Mouse (Mus musculus): Measurements from ENCODE around the gene Psmd1.

The Psmd1 gene

DNA sequence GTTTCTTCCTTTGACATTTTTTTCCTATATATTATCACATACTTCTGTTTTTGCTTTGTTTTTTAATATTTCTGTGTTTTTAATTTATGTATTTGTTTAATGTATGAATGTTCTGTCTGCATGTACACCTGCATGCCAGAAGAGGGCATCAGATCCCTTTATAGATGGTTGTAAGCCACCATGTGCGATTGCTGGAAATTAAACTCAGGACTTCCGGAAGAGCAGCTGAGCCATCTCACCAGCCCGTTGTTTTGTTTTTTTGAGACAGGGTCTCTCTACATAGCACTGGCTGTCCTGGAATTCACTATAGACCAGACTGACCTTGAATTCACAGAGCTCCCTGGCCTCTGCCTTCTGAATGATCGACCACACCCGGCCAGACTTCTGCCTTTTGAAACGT lies 1.7 kb upstream of the Psmd1 start:
- DNase-seq (ENCODE audit: low spot score in 2 of 2) = no peak

DNA sequence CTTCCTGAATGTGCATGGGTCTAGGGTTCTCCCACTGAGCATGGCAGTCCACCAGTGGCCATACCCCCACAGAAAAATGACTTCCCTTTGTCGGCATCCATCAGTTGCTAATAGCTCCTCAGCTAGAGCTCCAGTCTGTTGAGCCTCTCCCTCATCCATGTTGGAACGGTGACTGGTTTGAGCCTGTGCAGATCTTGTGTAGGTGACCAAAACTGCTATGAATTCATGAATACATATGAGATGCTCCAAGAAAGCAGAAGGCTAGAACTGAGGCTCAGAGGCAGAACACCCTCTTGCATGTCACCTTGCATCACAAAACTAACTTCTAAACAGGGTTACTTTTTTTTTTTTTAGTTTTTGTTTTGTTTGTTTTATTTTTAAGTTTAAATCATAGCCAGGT lies 12.4 kb downstream of the Psmd1 start:
- no peak for DNase-seq (ENCODE audit: low spot score in 2 of 2)

DNA sequence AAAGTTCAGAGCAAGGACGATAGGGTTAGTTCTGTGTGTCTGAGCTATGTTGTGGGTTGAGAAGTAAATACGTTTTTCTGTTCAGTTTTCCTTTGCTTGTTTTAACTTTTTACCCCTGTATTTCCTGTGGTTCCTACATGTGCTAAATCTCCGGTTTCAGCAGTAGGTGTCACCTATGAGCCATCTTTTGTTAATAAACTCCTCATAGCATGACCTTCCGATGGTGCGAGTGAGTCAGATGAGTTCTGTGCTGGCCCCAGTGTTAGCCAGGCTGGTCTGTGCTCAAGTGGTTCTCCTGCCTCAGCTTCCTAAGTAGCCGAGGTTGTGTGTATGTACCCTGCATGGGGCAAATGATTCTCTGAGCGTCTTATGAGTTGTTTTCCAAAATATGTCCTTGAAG lies 30.2 kb downstream of the Psmd1 start:
- no peak for DNase-seq (ENCODE audit: low spot score in 2 of 2)

DNA sequence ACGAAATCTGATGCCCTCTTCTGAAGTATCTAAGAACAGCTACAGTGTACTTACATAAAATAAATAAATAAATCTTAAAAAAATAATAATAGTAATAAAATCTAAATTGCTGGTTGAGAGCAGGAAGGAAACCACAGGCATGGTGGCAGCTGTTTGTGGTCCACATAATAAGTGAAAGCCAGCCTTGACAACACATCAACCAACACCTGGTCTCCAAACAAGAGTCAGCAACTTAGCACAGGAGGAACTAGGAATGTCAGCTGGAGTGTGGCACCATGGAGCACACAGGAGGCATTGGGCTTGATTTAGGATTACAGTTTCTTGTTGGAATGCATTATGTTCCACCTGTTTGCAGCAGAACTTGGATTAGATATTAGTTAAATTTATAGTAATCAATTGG lies 40.9 kb downstream of the Psmd1 start:
- no peak for DNase-seq (ENCODE audit: low spot score in 2 of 2)

DNA sequence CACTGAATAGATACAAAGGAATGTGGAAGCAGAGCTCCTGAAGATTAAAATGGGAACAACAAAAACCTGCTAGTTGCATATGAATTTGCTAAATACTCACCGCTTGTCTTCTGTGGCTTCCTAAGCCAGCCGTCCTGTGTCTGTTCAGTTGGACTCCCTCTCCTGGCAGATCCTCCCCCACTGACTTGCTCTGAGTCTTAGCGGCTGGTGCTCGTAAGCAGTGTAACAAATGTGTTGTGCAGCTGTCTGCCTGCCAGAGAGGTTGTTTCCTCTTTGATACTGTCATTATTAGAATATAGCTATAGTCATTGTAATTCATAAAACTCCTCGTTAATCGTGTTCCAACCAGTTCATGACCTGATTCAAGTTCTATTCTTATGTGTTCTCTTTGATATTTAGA lies 47.6 kb downstream of the Psmd1 start, which contains the start of gene Htr2b:
Gene Htr2b, minus strand, starts transcription at position 192 of the 400 bp plus-strand sequence.
- peak in 1 of 2 experiments; percentile 1 for DNase-seq (ENCODE audit: low spot score in 2 of 2)

DNA sequence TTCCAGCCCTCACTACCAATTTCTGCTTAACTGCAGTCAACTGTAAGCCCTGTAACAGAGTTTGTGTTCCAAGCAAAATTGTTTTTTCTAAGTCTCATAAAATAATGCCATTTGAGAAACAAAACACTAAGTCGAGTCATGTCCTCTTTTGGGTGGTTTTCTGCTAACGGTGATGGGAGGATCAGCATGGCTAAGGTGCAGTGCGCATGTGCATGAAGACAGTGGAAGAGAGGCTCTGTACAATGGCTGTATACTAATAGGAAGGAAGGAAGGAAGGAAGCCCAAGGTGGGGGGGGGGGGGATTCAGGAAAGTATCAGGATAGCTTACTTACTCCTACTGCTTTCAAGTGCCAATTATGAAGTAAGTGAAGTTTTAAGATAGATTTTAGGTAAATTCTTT lies 50.0 kb downstream of the Psmd1 start:
- no peak for DNase-seq (ENCODE audit: low spot score in 2 of 2)

DNA sequence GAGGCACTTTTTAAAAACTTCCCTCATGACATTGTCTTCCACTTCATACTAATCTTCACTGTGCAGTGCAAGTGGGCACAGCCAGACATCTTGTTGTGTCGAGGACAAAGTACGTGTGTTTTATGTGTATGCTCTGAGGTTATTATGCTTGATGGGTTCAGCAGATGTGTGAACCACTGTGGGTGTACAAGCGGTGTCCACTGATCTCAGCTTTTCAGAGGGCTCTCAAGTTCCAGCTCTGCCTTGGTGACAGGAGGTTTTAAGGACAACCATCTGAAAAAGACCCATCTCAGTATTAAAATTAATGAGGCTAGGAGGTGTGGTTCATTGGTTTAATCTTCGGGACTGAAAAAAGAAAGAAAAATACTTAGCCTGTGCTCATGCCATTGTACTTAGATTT lies 55.4 kb downstream of the Psmd1 start:
- no peak for DNase-seq (ENCODE audit: low spot score in 2 of 2)

DNA sequence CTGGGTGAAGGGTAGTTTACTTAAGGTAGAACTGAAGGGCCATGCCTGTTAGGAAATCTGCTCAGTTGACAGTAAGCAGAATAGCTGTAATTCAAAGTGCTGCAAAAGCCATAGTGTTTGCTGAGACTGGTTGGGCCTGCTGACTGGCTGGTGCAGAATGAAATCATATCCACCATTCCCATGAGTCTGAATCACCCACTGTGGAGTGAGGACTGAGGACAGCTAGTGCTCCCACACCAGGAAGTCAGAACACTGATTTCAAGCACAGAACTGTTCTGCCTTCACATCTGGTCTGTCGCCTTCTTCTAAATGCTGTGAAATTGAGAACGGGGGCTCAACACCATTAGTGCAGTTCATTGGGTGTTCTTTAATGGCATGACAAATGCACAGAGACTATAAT lies 61.8 kb downstream of the Psmd1 start:
- DNase-seq (ENCODE audit: low spot score in 2 of 2) = no peak

DNA sequence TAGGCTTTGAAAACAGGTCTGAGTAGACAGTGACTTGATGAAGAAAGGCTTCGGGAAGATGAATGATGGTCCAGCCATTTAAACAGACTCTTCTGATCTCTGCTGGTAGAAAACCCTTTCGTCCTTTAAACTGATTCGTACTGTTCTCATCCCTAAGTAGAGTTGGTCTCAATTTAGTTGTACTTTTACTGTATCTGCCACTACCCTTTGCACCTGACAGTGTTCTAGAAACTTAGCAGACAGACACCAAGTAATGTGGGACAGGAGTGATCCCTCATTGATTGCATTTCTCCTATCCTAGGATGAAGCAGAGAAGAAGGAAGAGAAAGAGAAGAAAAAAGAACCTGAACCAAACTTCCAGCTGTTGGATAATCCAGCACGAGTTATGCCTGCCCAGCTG lies 69.2 kb downstream of the Psmd1 start, which contains the start of gene Gm21972:
Gene Gm21972, plus strand, starts transcription at position 301 of the 400 bp plus-strand sequence.
- DNase-seq (ENCODE audit: low spot score in 2 of 2) = no peak

DNA sequence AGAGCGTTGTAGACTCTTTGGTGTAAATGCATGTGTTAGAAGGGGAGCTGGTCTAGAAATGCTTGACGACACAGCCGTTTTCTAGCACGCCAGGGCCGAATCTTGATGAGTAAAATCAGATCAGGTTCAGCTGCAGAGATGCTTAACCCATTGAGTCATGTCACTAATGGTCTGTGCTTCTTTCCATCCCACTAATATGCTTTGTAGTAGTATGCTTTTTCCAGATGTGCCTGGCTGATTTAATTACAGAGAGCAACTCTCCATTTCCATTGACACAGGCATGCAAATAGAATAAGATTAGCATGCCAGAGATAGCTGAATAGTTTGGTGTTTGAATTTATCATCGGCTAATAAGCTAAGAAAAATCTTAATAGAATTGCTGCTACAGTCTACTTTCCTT lies 71.1 kb downstream of the Psmd1 start:
- DNase-seq (ENCODE audit: low spot score in 2 of 2) = no peak

DNA sequence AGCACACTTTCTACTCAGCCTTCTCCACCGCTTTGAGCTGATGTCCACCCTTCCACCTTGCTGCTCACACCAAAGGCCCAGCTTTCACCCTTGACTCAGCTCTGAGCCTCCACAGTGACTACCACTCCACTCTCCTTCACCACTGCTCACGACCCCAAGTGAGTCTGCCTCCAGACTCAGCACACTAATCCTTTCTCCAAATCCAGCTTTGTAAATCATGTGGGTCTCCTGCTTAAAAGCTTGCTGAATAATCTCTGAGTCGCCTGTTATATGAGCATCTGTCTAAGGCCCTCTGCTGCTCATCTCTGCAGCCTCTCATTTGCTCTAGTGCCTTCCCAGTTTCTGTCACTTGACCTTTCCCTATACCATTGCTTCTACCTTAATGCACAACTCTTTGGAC lies 76.9 kb downstream of the Psmd1 start:
- DNase-seq (ENCODE audit: low spot score in 2 of 2) = no peak

DNA sequence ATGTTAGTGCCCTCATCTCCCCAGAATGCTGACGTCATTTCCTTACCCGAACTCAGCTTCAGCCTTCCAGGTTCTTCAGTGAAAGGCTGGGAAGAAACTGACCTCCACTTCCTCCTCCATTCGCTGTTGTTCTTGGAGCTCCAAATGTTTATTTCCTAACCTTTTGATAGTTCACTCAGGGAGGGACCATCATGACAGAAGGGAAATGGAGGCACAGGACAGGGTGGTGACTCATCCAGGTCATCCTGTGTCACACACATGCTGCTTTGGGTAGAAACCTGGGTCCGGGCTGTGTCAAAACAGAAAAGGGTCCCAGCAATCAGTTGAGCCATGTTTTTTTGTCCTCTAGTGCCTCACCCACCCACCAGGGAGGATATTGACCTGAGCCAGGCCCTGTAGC lies 79.0 kb downstream of the Psmd1 start:
- no peak for DNase-seq (ENCODE audit: low spot score in 2 of 2)

DNA sequence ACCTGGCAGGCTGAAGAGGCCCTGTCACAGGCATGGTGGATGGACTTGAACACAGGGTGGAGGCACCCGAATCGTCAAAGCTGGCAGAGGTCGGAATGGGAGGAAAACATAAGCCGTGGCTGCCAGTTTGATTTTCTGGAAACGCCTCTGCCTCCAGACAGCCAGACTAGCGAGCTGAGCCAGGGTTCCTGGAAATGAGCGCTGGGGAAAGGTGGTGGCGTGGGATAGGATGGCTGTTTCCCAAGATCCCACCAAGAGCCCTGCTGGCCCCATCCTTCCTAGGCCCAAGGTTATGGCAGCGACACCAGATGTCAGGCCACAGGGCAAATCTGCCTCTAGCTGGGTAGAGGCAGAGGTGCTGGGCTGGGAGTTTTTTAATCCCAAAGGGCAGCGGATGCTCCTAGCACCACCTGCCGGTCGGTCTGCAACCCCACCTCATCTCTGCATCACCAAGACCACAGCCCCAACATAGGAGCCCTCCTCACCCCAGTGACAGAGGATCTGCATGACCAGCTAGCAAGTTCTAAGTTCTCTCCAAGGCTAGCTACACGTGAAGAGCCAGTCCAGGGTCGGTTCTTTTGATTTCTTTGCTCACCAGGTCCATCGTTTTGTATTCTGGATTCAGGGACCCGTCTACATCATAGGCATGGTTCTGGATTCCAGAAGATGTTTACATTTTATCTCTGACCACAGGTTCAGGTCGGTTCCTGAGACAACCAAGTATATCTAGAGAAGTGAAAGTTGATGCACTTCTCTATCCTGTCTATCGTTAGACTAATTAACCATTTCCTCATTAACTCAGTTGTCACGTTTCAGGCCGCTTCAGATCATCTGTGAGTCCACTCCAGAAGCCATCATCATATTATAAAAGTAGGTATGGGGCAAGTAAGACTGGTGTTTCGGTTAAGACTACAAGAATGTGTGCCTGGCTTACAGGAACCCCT lies 80.1 kb downstream of the Psmd1 start:
- no peak for DNase-seq (ENCODE audit: low spot score in 2 of 2)

DNA sequence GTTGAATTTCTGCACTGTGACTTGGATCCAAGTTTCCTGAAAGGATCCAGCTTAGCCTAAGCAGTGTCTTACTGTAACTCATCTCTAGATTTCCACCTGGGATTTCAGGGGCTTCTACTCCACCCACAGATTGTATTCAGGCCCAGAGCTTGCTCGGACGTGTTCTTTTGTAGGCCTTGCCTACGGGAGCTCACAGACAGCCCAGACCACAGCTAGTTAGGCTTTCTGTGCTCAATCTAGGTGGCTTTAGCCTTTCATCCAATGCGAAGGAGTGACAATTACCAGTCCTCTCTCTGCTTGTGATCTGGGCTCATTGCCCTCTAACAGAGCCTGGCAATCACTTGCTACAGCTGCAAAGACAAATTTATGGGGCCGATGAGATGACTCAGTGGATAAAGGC lies 82.1 kb downstream of the Psmd1 start:
- DNase-seq (ENCODE audit: low spot score in 2 of 2) = no peak

DNA sequence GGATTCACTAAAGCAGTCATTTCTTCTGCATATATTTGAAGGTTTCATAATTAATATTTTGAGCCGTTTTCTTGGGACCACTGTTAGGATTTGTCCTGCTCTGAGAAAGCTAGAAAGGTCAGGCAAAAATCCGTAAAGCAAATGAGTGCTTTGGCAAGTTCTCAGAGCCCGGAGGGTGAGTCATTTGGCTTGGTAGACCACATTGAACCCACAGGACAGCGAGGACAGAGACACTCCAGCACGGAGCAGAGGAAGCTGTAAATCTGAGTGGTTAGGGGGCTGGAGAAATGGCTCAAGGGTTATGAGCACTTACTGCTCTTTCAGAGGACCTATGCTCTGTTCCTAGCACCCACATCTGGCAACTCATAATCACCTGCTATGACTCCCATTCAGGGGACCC lies 83.4 kb downstream of the Psmd1 start:
- DNase-seq (ENCODE audit: low spot score in 2 of 2) = no peak

DNA sequence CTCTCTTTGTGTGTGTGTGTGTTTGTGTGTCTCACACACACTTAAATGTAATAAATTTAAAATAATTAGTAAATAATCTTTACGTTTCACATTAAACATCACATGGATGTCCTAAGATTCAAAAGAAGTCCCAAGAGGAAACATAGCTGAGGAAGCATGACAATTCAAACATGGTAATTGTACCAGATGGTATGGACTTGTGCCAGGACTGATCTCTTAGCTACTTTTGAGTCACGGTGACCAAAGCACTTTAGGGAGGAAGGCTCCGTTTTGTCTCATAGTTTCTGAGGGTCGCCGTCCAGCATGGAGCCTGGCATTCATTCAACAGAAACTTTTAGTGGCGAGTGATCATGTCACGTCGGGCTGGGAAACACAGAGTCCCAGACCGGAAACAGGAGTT lies 84.0 kb downstream of the Psmd1 start:
- DNase-seq (ENCODE audit: low spot score in 2 of 2) = no peak

DNA sequence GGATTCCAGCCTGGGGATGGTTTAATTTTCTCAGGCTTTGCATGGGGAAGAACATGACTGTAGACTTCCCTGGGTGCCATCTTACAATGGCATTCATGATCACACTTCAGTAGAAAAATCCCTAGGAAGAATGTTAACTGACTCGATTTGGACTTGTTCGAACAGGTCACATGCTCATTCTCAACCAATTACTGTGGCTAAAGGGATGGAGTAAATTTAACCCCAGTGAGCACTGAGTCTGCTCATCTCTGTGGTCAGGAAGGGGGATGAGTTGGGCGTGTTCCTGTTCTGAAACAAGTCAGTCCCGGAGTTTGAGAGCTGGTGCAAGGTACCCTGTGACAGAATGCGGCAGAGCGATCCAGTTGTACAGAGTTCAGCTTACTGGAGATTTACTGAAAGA lies 86.7 kb downstream of the Psmd1 start:
- no peak for DNase-seq (ENCODE audit: low spot score in 2 of 2)

DNA sequence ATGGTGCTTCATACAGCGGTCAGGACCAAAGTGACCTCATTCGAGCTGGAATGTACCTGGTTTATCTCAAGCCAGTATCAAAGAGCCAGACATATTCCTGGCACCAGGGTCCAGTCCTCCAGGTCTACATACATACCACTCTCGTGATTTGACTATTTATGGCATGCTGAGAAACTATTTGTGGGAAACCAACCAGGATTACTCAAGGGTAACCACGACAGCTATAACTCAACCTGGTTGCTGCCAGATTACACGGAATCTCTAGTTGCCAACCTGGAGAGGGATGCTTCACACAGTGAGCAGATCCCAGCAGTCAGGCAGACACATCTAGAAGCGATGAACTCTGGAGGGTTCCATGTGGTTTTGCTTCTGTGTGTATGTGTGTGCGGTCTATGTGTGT lies 87.2 kb downstream of the Psmd1 start:
- DNase-seq (ENCODE audit: low spot score in 2 of 2) = no peak

DNA sequence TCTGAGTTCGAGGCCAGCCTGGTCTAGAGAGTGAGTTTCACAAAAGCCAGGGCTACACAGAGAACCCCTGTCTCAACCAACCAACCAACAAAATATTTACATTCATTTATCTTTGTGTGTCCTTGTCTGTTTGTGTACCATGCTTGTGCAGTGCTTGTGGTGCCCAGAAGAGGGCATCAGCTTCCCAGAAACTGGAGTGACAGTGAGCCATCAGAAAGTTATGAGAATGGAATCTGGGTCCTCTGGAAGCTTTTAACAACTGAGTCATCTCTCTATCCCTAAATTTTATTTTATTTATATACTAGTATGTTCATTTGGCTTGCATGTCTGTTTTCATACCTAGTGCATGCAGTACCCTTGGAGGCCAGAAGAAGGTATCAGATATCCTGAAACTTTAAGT lies 88.4 kb downstream of the Psmd1 start:
- no peak for DNase-seq (ENCODE audit: low spot score in 2 of 2)

DNA sequence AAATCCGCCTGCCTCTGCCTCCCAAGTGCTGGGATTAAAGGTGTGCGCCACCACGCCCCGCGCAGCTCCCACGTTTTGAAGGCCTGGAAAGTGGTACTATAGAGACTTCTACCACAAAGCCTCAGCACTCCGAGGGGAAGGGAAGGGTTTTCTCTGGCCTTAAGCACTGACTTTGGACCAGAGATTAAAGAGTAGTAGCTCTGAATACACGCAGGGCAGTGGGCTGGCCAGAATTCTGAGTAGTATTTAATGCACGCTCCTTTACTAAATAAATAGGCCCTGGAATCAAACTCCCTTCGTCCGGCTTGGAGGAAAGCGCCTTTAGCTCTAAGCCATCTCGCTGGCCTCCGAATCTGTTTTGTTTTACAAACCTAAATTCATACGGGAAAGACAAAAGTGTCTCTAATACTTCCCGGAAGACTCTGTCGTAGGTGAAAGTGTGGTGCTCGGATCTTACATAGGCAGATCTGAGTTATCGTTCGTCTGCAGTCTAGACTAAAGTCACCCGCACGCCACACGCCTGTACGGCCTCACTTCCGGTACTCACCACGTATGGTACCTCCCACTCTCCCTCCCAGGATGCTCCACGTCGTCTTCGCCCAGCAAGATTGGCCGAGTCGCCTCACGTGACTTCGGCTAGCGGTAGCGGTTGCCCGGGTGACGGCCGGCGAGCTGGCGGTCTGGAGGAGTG lies 90.1 kb downstream of the Psmd1 start, which contains the start of gene Armc9:
Gene Armc9, plus strand, starts transcription at position 648 of the 691 bp plus-strand sequence.
- DNase-seq (ENCODE audit: low spot score in 2 of 2) = peak; percentile 89 to 93

DNA sequence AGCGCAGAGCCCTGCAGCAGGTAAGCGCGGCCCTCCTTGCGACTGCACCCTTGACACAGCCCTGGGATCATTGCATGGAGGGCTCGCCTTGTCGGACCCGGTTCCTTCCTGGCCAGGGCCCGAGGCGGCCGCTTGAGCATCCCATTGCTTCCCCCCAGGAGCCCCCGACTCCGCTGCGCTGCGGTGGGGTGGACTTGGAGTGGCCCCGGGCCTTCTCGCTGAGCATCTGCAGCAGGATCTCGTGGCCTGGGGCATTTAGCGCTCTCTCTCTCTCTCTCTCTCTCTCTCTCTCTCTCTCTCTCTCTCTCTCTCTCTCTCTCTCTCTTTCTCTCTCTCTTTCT lies 90.6 kb downstream of the Psmd1 start:
- no peak for DNase-seq (ENCODE audit: low spot score in 2 of 2)

DNA sequence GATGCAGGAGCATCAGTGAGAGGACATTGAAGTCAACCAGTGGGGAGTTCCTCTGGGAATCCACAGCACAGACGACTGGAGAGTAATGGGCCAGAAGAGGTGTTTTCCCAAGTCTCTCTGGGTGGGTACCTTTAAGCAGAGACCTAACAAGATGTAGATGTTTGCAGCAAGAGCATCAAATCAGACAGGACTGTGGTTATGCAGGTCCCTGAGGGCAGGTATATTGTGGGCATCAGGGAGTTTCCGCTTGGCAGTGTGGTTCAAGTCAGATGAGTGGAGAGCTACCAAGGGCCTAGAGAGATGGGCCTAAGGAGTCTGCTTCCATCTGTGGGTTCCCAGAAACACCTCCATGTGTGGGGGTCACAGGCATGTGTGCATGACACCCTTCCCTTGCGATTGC lies 91.9 kb downstream of the Psmd1 start:
- no peak for DNase-seq (ENCODE audit: low spot score in 2 of 2)

DNA sequence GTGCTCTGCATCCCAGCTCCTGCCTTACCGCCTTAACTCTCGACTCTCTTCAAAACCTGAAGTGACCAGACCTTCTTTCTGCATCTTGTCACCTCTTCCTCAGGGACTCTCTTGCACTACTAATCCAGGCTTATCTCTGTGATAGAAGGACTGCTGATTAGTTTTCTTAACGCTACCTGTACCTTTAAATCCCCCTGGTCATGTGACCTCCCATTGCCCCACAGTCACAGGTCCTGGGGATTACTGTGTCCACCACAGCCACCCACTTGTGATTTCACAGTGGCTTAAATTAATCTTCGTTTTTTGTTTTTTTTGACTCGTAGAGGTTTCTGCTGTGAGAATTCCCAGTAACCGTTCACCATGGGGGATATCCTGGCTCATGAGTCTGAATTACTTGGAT lies 92.4 kb downstream of the Psmd1 start:
- DNase-seq (ENCODE audit: low spot score in 2 of 2) = no peak

Measured in spleen, postnatal 14 days (tissue).